Mouse (Mus musculus) CH12.LX (cell line): ENCODE results near the gene Sema6d.

ENCODE experiments used
- BHLHE40 ChIP-seq: IDR thresholded peaks from 2 replicates; pipeline ENCODE4 v1.6.1; 2011; ENCODE audit warnings: mild to moderate bottlenecking, low read depth, low read length, improper control_type of control experiment
- CHD2 ChIP-seq: IDR thresholded peaks from 2 replicates; pipeline ENCODE4 v1.6.1; 2011; ENCODE audit warnings: low read length, improper control_type of control experiment
- CTCF ChIP-seq, 2 experiments: IDR thresholded peaks in 1 of 2; conservative IDR thresholded peaks in 1 of 2; 2 replicates each; pipeline ENCODE4 v1.5.1; 2011 to 2012; ENCODE audit warnings: low read depth in 2 of 2, low read length in 2 of 2, improper control_type of control experiment in 1 of 2, inconsistent platforms in 1 of 2, mild to moderate bottlenecking in 1 of 2, moderate library complexity in 1 of 2
- ELF1 ChIP-seq: IDR thresholded peaks from 2 replicates; pipeline ENCODE4 v1.6.1; 2014; ENCODE audit warnings: low read depth, mild to moderate bottlenecking, inconsistent platforms, low read length, improper control_type of control experiment
- EP300 ChIP-seq: IDR thresholded peaks from 2 replicates; pipeline ENCODE4 v1.6.1; 2011; ENCODE audit warnings: low read length, improper control_type of control experiment
- KAT2A ChIP-seq: IDR thresholded peaks from 2 replicates; pipeline ENCODE4 v1.6.1; 2012; ENCODE audit warnings: low read length, improper control_type of control experiment, inconsistent platforms; ENCODE audit not compliant: insufficient replicate concordance
- MAX ChIP-seq: IDR thresholded peaks from 2 replicates; pipeline ENCODE4 v1.6.1; 2011; ENCODE audit warnings: low read length, improper control_type of control experiment
- MEF2A ChIP-seq: IDR thresholded peaks from 2 replicates; pipeline ENCODE4 v1.6.1; 2014; ENCODE audit warnings: low read depth, mild to moderate bottlenecking, inconsistent platforms, low read length, improper control_type of control experiment, borderline replicate concordance
- MYC ChIP-seq: IDR thresholded peaks from 2 replicates; pipeline ENCODE4 v1.6.1; 2011; ENCODE audit warnings: low read depth, mild to moderate bottlenecking, improper control_type of control experiment, low read length

GRCm38 (mm10) chr2:124208251-124208650, 118.5 kb downstream of the Sema6d start:
- no peak for TF ChIP-seq EP300
- TF ChIP-seq MAX, result no peak
- TF ChIP-seq CTCF (conservative IDR thresholded peaks at IDR 0.05 in 1 of 2, IDR thresholded peaks at IDR 0.05 in 1 of 2; ENCODE audit: low read depth in 2 of 2, low read length in 2 of 2), result no peak
- no peak for TF ChIP-seq ELF1
- TF ChIP-seq CHD2, result no peak
- no peak for TF ChIP-seq MEF2A
- no peak for TF ChIP-seq KAT2A
- TF ChIP-seq BHLHE40, result no peak
- TF ChIP-seq MYC, result no peak
